Mouse (Mus musculus): ENCODE measurements around the gene Apol6. TPM values are rescaled to one million over a fixed set of nuclear protein-coding genes. Genes with fewer than 3 reads are reported as not detected.
A peak's percentile ranks its signal among the peaks of the same experiment; 100 is the strongest.

The Apol6 gene
- polyA plus RNA-seq, 1 experiment, result 4.8 TPM

- Histone ChIP-seq H3K27ac (ENCODE audit: insufficient read depth, low read depth, low read length) (no peak overlapping the region), H3K4me3 (ENCODE audit: insufficient read depth, low read depth, low read length) (no peak overlapping the region)
- peak; percentile 56 for DNase-seq
Measured at GRCm38 (mm10) chr15:77013753-77014241, 30.7 kb upstream of the Apol6 start.

GRCm38 (mm10) chr15:77014431-77014830 is 30.1 kb upstream of the Apol6 start:
- Histone ChIP-seq H3K27me3 (replicated peaks; ENCODE audit: control insufficient read depth, insufficient read depth, low read length) (no peaks in the 10 kb centered on the region), H3K36me3 (ENCODE audit: control insufficient read depth, insufficient read depth, low read length) (no peaks in the 10 kb centered on the region), H3K4me1 (ENCODE audit: control insufficient read depth, insufficient read depth, low read length) (no peaks in the 10 kb centered on the region), H3K27ac (ENCODE audit: insufficient read depth, low read depth, low read length) (no peak overlapping the region), H3K4me3 (ENCODE audit: insufficient read depth, low read depth, low read length) (no peak overlapping the region)
- 42% methylated on average over 6 of the region's 6 CpGs for WGBS
- DNase-seq, result no peak
- TF ChIP-seq CTCF (conservative IDR thresholded peaks at IDR 0.05; ENCODE audit: insufficient read depth, insufficient read length, low read depth, low read length) (no peak), POLR2A (IDR thresholded peaks at IDR 0.05; ENCODE audit: low read depth, low read length) (no peak)

More at GRCm38 (mm10) chr15:77013753-77014241, 30.7 kb upstream of the Apol6 start:
- Histone ChIP-seq H3K27me3 (replicated peaks; ENCODE audit: control insufficient read depth, insufficient read depth, low read length) (no peaks in the 10 kb centered on the region), H3K36me3 (ENCODE audit: control insufficient read depth, insufficient read depth, low read length) (no peaks in the 10 kb centered on the region), H3K4me1 (ENCODE audit: control insufficient read depth, insufficient read depth, low read length) (no peaks in the 10 kb centered on the region)
- WGBS, result 5% methylated on average over 15 of the region's 15 CpGs
- TF ChIP-seq POLR2A (IDR thresholded peaks at IDR 0.05; ENCODE audit: low read depth, low read length) (no peak), CTCF (conservative IDR thresholded peaks at IDR 0.05; ENCODE audit: insufficient read depth, insufficient read length, low read depth, low read length) (no peak)

- no peak for TF ChIP-seq CTCF (conservative IDR thresholded peaks at IDR 0.05; ENCODE audit: insufficient read depth, insufficient read length, low read depth, low read length)
- TF ChIP-seq POLR2A (IDR thresholded peaks at IDR 0.05; ENCODE audit: low read depth, low read length), result no peak
- no peaks in the 10 kb centered on the region for H3K27me3 ChIP-seq (replicated peaks; ENCODE audit: control insufficient read depth, insufficient read depth, low read length)
- WGBS, result 64% methylated on average over 4 of the region's 4 CpGs
- no peaks in the 10 kb centered on the region for H3K36me3 ChIP-seq (ENCODE audit: control insufficient read depth, insufficient read depth, low read length)
- H3K4me1 ChIP-seq (ENCODE audit: control insufficient read depth, insufficient read depth, low read length), result no peaks in the 10 kb centered on the region
- no peak overlapping the region for H3K4me3 ChIP-seq (ENCODE audit: insufficient read depth, low read depth, low read length)
- H3K27ac ChIP-seq (ENCODE audit: insufficient read depth, low read depth, low read length), result no peak overlapping the region
- DNase-seq, result peak; percentile 46
Measured at GRCm38 (mm10) chr15:77014985-77015384, 29.5 kb upstream of the Apol6 start.

GRCm38 (mm10) chr15:77016509-77016908 is 28.0 kb upstream of the Apol6 start:
- Histone ChIP-seq H3K27ac (ENCODE audit: insufficient read depth, low read depth, low read length) (no peak overlapping the region), H3K27me3 (replicated peaks; ENCODE audit: control insufficient read depth, insufficient read depth, low read length) (no peaks in the 10 kb centered on the region), H3K4me3 (ENCODE audit: insufficient read depth, low read depth, low read length) (no peak overlapping the region), H3K36me3 (ENCODE audit: control insufficient read depth, insufficient read depth, low read length) (no peaks in the 10 kb centered on the region), H3K4me1 (ENCODE audit: control insufficient read depth, insufficient read depth, low read length) (no peaks in the 10 kb centered on the region)
- no peak for DNase-seq
- 95% methylated on average over 6 of the region's 6 CpGs for WGBS
- TF ChIP-seq CTCF (conservative IDR thresholded peaks at IDR 0.05; ENCODE audit: insufficient read depth, insufficient read length, low read depth, low read length), result no peak
- no peak for TF ChIP-seq POLR2A (IDR thresholded peaks at IDR 0.05; ENCODE audit: low read depth, low read length)

- H3K4me1 ChIP-seq (ENCODE audit: control insufficient read depth, insufficient read depth, low read length), result 0 out of 2 replicates have a peak, but pooled peaks cover 2% of the 10 kb centered on the region
- H3K27ac ChIP-seq (ENCODE audit: insufficient read depth, low read depth, low read length), result no peak overlapping the region
- DNase-seq, result no peak
- H3K36me3 ChIP-seq (ENCODE audit: control insufficient read depth, insufficient read depth, low read length), result no peaks in the 10 kb centered on the region
- H3K27me3 ChIP-seq (replicated peaks; ENCODE audit: control insufficient read depth, insufficient read depth, low read length), result no peaks in the 10 kb centered on the region
- H3K4me3 ChIP-seq (ENCODE audit: insufficient read depth, low read depth, low read length), result no peak overlapping the region
- no peak for TF ChIP-seq CTCF (conservative IDR thresholded peaks at IDR 0.05; ENCODE audit: insufficient read depth, insufficient read length, low read depth, low read length)
- TF ChIP-seq POLR2A (IDR thresholded peaks at IDR 0.05; ENCODE audit: low read depth, low read length), result no peak
Measured at GRCm38 (mm10) chr15:77017897-77018296, 26.6 kb upstream of the Apol6 start.

GRCm38 (mm10) chr15:77018740-77019340 is 25.7 kb upstream of the Apol6 start:
- no peak for TF ChIP-seq POLR2A (IDR thresholded peaks at IDR 0.05; ENCODE audit: low read depth, low read length)
- no peak; the same call in 1 of the 2 replicates for TF ChIP-seq CTCF (conservative IDR thresholded peaks at IDR 0.05; ENCODE audit: insufficient read depth, insufficient read length, low read depth, low read length)
- H3K4me1 ChIP-seq (ENCODE audit: control insufficient read depth, insufficient read depth, low read length), result 0 out of 2 replicates have a peak, but pooled peaks cover 2% of the 10 kb centered on the region
- no peak for DNase-seq
- 59% methylated on average over 6 of the region's 6 CpGs for WGBS
- H3K27me3 ChIP-seq (replicated peaks; ENCODE audit: control insufficient read depth, insufficient read depth, low read length), result no peaks in the 10 kb centered on the region
- H3K4me3 ChIP-seq (ENCODE audit: insufficient read depth, low read depth, low read length), result no peak overlapping the region
- no peaks in the 10 kb centered on the region for H3K36me3 ChIP-seq (ENCODE audit: control insufficient read depth, insufficient read depth, low read length)
- no peak overlapping the region for H3K27ac ChIP-seq (ENCODE audit: insufficient read depth, low read depth, low read length)

- 0 out of 2 replicates have a peak, but pooled peaks cover 2% of the 10 kb centered on the region for H3K4me1 ChIP-seq (ENCODE audit: control insufficient read depth, insufficient read depth, low read length)
- H3K36me3 ChIP-seq (ENCODE audit: control insufficient read depth, insufficient read depth, low read length), result no peaks in the 10 kb centered on the region
- WGBS, result 87% methylated on average over 7 of the region's 7 CpGs
- DNase-seq, result no peak
- no peak overlapping the region for H3K27ac ChIP-seq (ENCODE audit: insufficient read depth, low read depth, low read length)
- no peak overlapping the region for H3K4me3 ChIP-seq (ENCODE audit: insufficient read depth, low read depth, low read length)
- TF ChIP-seq POLR2A (IDR thresholded peaks at IDR 0.05; ENCODE audit: low read depth, low read length), result no peak
- no peak for TF ChIP-seq CTCF (conservative IDR thresholded peaks at IDR 0.05; ENCODE audit: insufficient read depth, insufficient read length, low read depth, low read length)
- H3K27me3 ChIP-seq (replicated peaks; ENCODE audit: control insufficient read depth, insufficient read depth, low read length), result no peaks in the 10 kb centered on the region
Measured at GRCm38 (mm10) chr15:77019533-77019932, 25.0 kb upstream of the Apol6 start.
